Mouse (Mus musculus): ENCODE measurements around the gene Lonp2. TPM values are rescaled to one million over a fixed set of nuclear protein-coding genes. Genes with fewer than 3 reads are reported as not detected.

Lonp2 gene
- polyA plus RNA-seq, 1 experiment from 2014 or later = 51.0 TPM

- 71% methylated on average over 2 of the region's 2 CpGs for WGBS
Observed at GRCm38 (mm10) chr8:86603174-86603573, 20.7 kb upstream of the Lonp2 start.

DNA sequence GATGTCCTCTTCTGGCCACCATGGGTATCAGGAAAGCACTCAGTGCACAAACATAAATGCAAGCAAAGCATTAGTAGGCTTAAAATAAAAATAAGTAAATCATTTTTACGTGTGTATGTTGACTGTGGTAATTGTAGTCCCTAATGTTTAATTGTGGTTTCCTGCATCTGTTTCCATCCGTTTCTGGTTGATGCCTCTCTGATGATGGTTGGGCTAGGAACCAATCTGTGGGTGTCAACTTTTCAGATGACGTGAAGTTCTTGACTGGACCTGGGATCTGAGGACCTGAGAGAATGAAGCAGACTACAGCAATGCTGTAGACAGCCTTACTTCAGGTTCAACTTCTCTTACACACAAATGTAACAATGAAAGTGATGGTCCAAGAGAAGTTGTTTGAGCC lies 19.2 kb upstream of the Lonp2 start:
- ATAC-seq (ENCODE audit: insufficient number of reproducible peaks, low FRiP score, low TSS enrichment, low read depth) = no peak
- no peaks in the 10 kb centered on the region for H3K4me1 ChIP-seq (ENCODE audit: control insufficient read depth, insufficient read depth, low read length)
- no peak overlapping the region for H3K4me3 ChIP-seq (ENCODE audit: low read depth, low read length)
- no peaks in the 10 kb centered on the region for H3K9me3 ChIP-seq (ENCODE audit: control insufficient read depth, low read length)
- no peak overlapping the region for H3K9ac ChIP-seq (ENCODE audit: low read length)
- no peak overlapping the region for H3K4me2 ChIP-seq (ENCODE audit: low read depth, severe bottlenecking)
- H3K36me3 ChIP-seq (ENCODE audit: control insufficient read depth, insufficient read depth, low read length) = no peaks in the 10 kb centered on the region
- no peak for DNase-seq (ENCODE audit: low spot score)
- no peaks in the 10 kb centered on the region for H3K27me3 ChIP-seq (ENCODE audit: control insufficient read depth, insufficient read depth, low read length)
- H3K27ac ChIP-seq (replicated peaks; ENCODE audit: low read depth, low read length) = no peak overlapping the region
- 80% methylated on average over 3 of the region's 3 CpGs for WGBS

More at GRCm38 (mm10) chr8:86603174-86603573, 20.7 kb upstream of the Lonp2 start:
- no peak overlapping the region for H3K9ac ChIP-seq (ENCODE audit: low read length)
- H3K27ac ChIP-seq (replicated peaks; ENCODE audit: low read depth, low read length) = no peak overlapping the region
- no peaks in the 10 kb centered on the region for H3K4me1 ChIP-seq (ENCODE audit: control insufficient read depth, insufficient read depth, low read length)
- H3K4me3 ChIP-seq (ENCODE audit: low read depth, low read length) = no peak overlapping the region
- no peaks in the 10 kb centered on the region for H3K36me3 ChIP-seq (ENCODE audit: control insufficient read depth, insufficient read depth, low read length)
- H3K27me3 ChIP-seq (ENCODE audit: control insufficient read depth, insufficient read depth, low read length) = no peaks in the 10 kb centered on the region
- ATAC-seq (ENCODE audit: insufficient number of reproducible peaks, low FRiP score, low TSS enrichment, low read depth) (no peak), DNase-seq (ENCODE audit: low spot score) (no peak)
- H3K4me2 ChIP-seq (ENCODE audit: low read depth, severe bottlenecking) = no peak overlapping the region
- no peaks in the 10 kb centered on the region for H3K9me3 ChIP-seq (ENCODE audit: control insufficient read depth, low read length)

- H3K4me2 ChIP-seq (ENCODE audit: low read depth, severe bottlenecking) = no peak overlapping the region
Observed at GRCm38 (mm10) chr8:86613798-86614197, 10.0 kb upstream of the Lonp2 start.

DNA sequence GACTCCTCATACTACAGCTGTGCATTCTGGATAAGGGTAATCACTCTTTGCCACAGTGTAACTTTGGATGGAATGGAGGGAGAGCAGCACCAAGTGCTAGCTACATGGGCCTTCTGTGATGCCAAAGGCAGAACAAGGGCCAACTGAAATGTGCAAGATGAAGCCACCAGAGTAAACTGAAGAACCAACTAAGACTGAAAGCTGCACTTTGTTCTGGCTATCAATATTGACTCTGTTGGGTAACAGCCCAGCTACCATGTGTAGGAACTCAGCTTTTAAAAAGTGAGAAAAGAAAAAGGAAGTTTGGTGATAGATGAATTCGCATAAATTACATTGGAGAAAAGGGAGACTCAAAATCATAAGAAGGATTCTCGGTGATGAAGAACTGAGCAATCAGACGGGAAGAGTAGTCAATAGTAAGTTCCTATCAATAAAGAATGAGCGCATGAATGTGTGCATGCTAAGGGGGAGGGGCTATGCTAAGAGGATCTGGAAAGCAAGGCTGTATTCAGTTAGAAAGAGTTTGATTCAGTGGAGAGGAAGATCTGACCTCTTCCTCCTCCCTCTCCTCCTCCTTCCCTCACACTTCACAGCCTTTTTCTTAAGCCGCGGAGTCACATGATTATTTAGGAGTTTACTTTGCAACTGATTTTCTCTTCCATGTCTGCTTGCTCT lies 8.6 kb upstream of the Lonp2 start:
- no peak overlapping the region for H3K4me3 ChIP-seq (ENCODE audit: low read depth, low read length)

More at GRCm38 (mm10) chr8:86613798-86614197, 10.0 kb upstream of the Lonp2 start:
- Histone ChIP-seq H3K36me3 (ENCODE audit: control insufficient read depth, insufficient read depth, low read length) (no peaks in the 10 kb centered on the region), H3K9ac (ENCODE audit: low read length) (no peak overlapping the region), H3K4me3 (ENCODE audit: low read depth, low read length) (no peak overlapping the region), H3K27ac (replicated peaks; ENCODE audit: low read depth, low read length) (no peak overlapping the region), H3K9me3 (ENCODE audit: control insufficient read depth, low read length) (no peaks in the 10 kb centered on the region), H3K4me1 (ENCODE audit: control insufficient read depth, insufficient read depth, low read length) (no peaks in the 10 kb centered on the region), H3K27me3 (ENCODE audit: control insufficient read depth, insufficient read depth, low read length) (no peaks in the 10 kb centered on the region)
- DNase-seq (ENCODE audit: low spot score) = no peak
- no peak for ATAC-seq (ENCODE audit: insufficient number of reproducible peaks, low FRiP score, low TSS enrichment, low read depth)
- WGBS = 71% methylated on average over 2 of the region's 2 CpGs

DNA sequence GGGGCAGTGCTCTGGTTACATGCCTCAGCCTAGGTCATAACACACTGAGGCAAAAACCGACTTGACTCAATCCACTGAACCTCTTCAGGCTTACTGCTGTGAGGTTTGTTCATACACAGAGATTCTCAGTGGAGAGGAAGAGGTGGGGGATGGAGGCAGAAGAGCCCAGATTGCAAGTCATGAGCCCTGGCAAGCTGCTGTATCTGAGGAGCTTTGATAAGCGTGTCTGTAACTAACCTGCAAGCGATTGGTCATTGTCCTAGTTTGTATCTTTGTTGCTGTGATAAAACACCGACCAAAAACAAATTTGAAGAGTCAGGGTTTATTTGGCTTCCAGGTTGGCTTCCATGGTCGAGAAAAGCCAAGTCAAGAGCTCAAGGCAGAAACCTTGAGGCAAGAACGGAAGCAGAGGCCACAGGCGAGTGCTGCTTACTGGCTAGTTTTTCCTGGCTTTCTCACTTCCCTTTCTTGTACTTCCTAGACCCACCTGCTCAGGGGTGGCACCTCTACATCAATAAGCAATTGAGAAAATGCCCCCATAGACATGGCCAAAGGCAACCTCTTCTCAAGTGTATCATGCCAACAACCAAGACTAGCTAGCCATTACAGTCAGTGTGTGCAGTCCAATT lies 6.0 kb upstream of the Lonp2 start:
- Histone ChIP-seq H3K9ac (ENCODE audit: low read length) (no peak overlapping the region), H3K27me3 (ENCODE audit: control insufficient read depth, insufficient read depth, low read length) (no peaks in the 10 kb centered on the region), H3K4me3 (ENCODE audit: low read depth, low read length) (no peak overlapping the region), H3K27ac (replicated peaks; ENCODE audit: low read depth, low read length) (no peak overlapping the region), H3K36me3 (ENCODE audit: control insufficient read depth, insufficient read depth, low read length) (no peaks in the 10 kb centered on the region), H3K4me1 (ENCODE audit: control insufficient read depth, insufficient read depth, low read length) (no peaks in the 10 kb centered on the region), H3K9me3 (ENCODE audit: control insufficient read depth, low read length) (no peaks in the 10 kb centered on the region), H3K4me2 (ENCODE audit: low read depth, severe bottlenecking) (no peak overlapping the region)
- ATAC-seq (ENCODE audit: insufficient number of reproducible peaks, low FRiP score, low TSS enrichment, low read depth) = no peak
- 77% methylated on average over 7 of the region's 7 CpGs for WGBS
- no peak for DNase-seq (ENCODE audit: low spot score)

More for the DNA sequence above, 8.6 kb upstream of the Lonp2 start:
- H3K9me3 ChIP-seq (ENCODE audit: control insufficient read depth, low read length) = no peaks in the 10 kb centered on the region
- H3K9ac ChIP-seq (ENCODE audit: low read length) = no peak overlapping the region
- no peak overlapping the region for H3K4me2 ChIP-seq (ENCODE audit: low read depth, severe bottlenecking)
- H3K27ac ChIP-seq (replicated peaks; ENCODE audit: low read depth, low read length) = no peak overlapping the region
- no peaks in the 10 kb centered on the region for H3K4me1 ChIP-seq (ENCODE audit: control insufficient read depth, insufficient read depth, low read length)
- H3K27me3 ChIP-seq (ENCODE audit: control insufficient read depth, insufficient read depth, low read length) = no peaks in the 10 kb centered on the region
- H3K36me3 ChIP-seq (ENCODE audit: control insufficient read depth, insufficient read depth, low read length) = no peaks in the 10 kb centered on the region
- ATAC-seq (ENCODE audit: insufficient number of reproducible peaks, low FRiP score, low TSS enrichment, low read depth) (no peak), DNase-seq (ENCODE audit: low spot score) (no peak)
- 87% methylated on average over 6 of the region's 6 CpGs for WGBS

DNA sequence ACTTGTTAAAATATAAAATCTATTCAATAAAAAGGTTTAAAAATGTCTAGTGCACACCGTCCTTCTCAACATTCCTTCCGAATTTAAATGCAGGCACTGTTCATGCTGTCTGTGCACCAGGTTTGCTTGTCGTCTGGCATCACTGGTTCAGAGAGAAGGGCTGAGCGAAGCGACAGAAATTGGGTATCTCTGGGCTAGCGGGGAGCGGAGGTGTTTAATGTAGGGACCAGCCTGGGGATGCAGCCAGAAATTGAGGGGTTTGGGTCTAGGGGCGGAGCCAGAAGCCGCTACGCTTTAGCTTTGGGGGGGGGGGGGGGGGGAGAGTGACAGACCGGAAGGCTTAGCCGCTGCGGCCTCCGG lies 312 bp upstream of the Lonp2 start:
- no peak for ATAC-seq (ENCODE audit: insufficient number of reproducible peaks, low FRiP score, low TSS enrichment, low read depth)
- Histone ChIP-seq H3K27ac (replicated peaks; ENCODE audit: low read depth, low read length) (peak overlapping the region; percentile 42; the same call in 1 of the 2 replicates), H3K9me3 (ENCODE audit: control insufficient read depth, low read length) (no peaks in the 10 kb centered on the region), H3K4me3 (ENCODE audit: low read depth, low read length) (peak overlapping the region; percentile 82), H3K4me2 (ENCODE audit: low read depth, severe bottlenecking) (peak overlapping the region; percentile 75), H3K4me1 (ENCODE audit: control insufficient read depth, insufficient read depth, low read length) (0 out of 2 replicates have a peak, but pooled peaks cover 3% of the 10 kb centered on the region), H3K27me3 (ENCODE audit: control insufficient read depth, insufficient read depth, low read length) (no peaks in the 10 kb centered on the region), H3K36me3 (ENCODE audit: control insufficient read depth, insufficient read depth, low read length) (no peaks in the 10 kb centered on the region), H3K9ac (ENCODE audit: low read length) (peak overlapping the region; percentile 70)
- DNase-seq (ENCODE audit: low spot score) = no peak
- WGBS = 1% methylated on average over 14 of the region's 14 CpGs

GRCm38 (mm10) chr8:86624915-86625314 lies 1.1 kb downstream of the Lonp2 start:
- H3K27me3 ChIP-seq (ENCODE audit: control insufficient read depth, insufficient read depth, low read length) = no peaks in the 10 kb centered on the region
- ATAC-seq (ENCODE audit: insufficient number of reproducible peaks, low FRiP score, low TSS enrichment, low read depth) (no peak), DNase-seq (ENCODE audit: low spot score) (no peak)
- H3K36me3 ChIP-seq (ENCODE audit: control insufficient read depth, insufficient read depth, low read length) = no peaks in the 10 kb centered on the region
- peak overlapping the region; percentile 22; the same call in 1 of the 2 replicates for H3K9ac ChIP-seq (ENCODE audit: low read length)
- no peak overlapping the region for H3K27ac ChIP-seq (replicated peaks; ENCODE audit: low read depth, low read length)
- H3K4me2 ChIP-seq (ENCODE audit: low read depth, severe bottlenecking) = peak overlapping the region; percentile 75
- H3K9me3 ChIP-seq (ENCODE audit: control insufficient read depth, low read length) = no peaks in the 10 kb centered on the region
- 0 out of 2 replicates have a peak, but pooled peaks cover 3% of the 10 kb centered on the region for H3K4me1 ChIP-seq (ENCODE audit: control insufficient read depth, insufficient read depth, low read length)
- H3K4me3 ChIP-seq (ENCODE audit: low read depth, low read length) = peak overlapping the region; percentile 82
- WGBS = 55% methylated on average over 7 of the region's 7 CpGs

DNA sequence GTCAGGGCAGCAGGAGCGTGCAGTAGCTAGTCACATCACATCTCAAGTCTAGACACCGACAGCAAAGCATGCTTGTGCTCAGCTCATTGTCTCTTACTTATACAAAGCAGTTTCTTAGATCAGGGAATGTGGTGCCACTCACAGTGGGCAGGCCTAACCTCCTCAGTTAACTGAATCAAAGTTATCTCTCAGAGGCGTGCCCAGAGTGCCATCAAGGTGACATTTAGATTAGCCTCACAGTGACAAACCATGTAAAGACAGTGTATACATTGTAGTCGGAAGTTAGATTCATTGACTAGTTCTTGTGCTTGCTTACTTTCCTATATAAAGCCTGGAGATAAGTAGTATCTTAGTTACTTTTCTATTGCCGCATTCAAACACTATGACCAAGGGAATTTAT lies 6.4 kb downstream of the Lonp2 start:
- no peak overlapping the region for H3K27ac ChIP-seq (replicated peaks; ENCODE audit: low read depth, low read length)
- H3K9ac ChIP-seq (ENCODE audit: low read length) = no peak overlapping the region
- H3K36me3 ChIP-seq (ENCODE audit: control insufficient read depth, insufficient read depth, low read length) = no peaks in the 10 kb centered on the region
- no peaks in the 10 kb centered on the region for H3K27me3 ChIP-seq (ENCODE audit: control insufficient read depth, insufficient read depth, low read length)
- H3K9me3 ChIP-seq (ENCODE audit: control insufficient read depth, low read length) = no peaks in the 10 kb centered on the region
- 91% methylated on average over 5 of the region's 5 CpGs for WGBS
- no peak overlapping the region for H3K4me3 ChIP-seq (ENCODE audit: low read depth, low read length)
- no peak overlapping the region for H3K4me2 ChIP-seq (ENCODE audit: low read depth, severe bottlenecking)
- DNase-seq (ENCODE audit: low spot score) = no peak
- no peak for ATAC-seq (ENCODE audit: insufficient number of reproducible peaks, low FRiP score, low TSS enrichment, low read depth)
- H3K4me1 ChIP-seq (ENCODE audit: control insufficient read depth, insufficient read depth, low read length) = no peaks in the 10 kb centered on the region
